In genomic region chr5:134241831-134242230, GRCm38 (mm10) we compare ENCODE assay signal across 19 mouse cellular contexts.
"Had no signal": no experiment of that assay in that cellular context is flagged by ENCODE, and none has a peak within 500 bp of the region (broad histone marks: within the 10 kb centered on the region; RNA-seq: fewer than 3 reads in every experiment).

No protein-coding gene starts in this region.

- ATAC-seq: liver, postnatal 0 days; lung, postnatal 0 days; midbrain, embryonic 16.5 days had no signal

- H3K4me3 ChIP-seq: lung, embryonic 15.5 days; midbrain, embryonic 10.5 days; midbrain, embryonic 12.5 days; myocyte; neural tube, embryonic 13.5 days; neural tube, embryonic 15.5 days; stomach, embryonic 15.5 days had no signal

- H3K27ac ChIP-seq: lung, embryonic 15.5 days; macrophage; midbrain, embryonic 10.5 days; midbrain, embryonic 12.5 days; neural tube, embryonic 13.5 days; neural tube, embryonic 15.5 days; stomach, embryonic 15.5 days had no signal

- H3K4me2 ChIP-seq: lung, embryonic 15.5 days; midbrain, embryonic 12.5 days; neural tube, embryonic 13.5 days; neural tube, embryonic 15.5 days; stomach, embryonic 15.5 days had no signal

- H3K9ac ChIP-seq: liver, postnatal 0 days; lung, embryonic 15.5 days; midbrain, embryonic 12.5 days; neural tube, embryonic 13.5 days; neural tube, embryonic 15.5 days; stomach, embryonic 15.5 days had no signal

- DNase-seq: liver, postnatal 0 days; lung, adult 2 months; lung, postnatal 14 days; lung, postnatal 36 days; midbrain, embryonic 14.5 days; right cerebral cortex, postnatal 14 days; thymus, adult 18-20 months; thymus, postnatal 14 days; thymus, postnatal 36 days had no signal

- H3K9me3 ChIP-seq: lung, embryonic 15.5 days; midbrain, embryonic 10.5 days; midbrain, embryonic 12.5 days; neural tube, embryonic 13.5 days; neural tube, embryonic 15.5 days; stomach, embryonic 15.5 days had no signal

- H3K4me1 ChIP-seq: neural tube, embryonic 13.5 days; neural tube, embryonic 15.5 days; stomach, embryonic 15.5 days had no signal

- H3K27me3 ChIP-seq: lung, embryonic 15.5 days; midbrain, embryonic 12.5 days; neural tube, embryonic 13.5 days; neural tube, embryonic 15.5 days; stomach, embryonic 15.5 days had no signal
